Mouse (Mus musculus): ENCODE results near the gene Gipc3. TPM values are rescaled to one million over a fixed set of nuclear protein-coding genes. Genes with fewer than 3 reads are reported as not detected.

Gene Gipc3
- polyA plus RNA-seq, 1 experiment from 2014 or later = 0.06 TPM

GRCm38 (mm10) chr10:81349961-81350350 lies 6.9 kb upstream of the Gipc3 start:
- Histone ChIP-seq H3K27ac (replicated peaks) (peak overlapping the region; percentile 91), H3K9me3 (ENCODE audit: control insufficient read depth, low read length) (no peaks in the 10 kb centered on the region), H3K27me3 (ENCODE audit: control insufficient read depth, insufficient read depth, low read length) (no peaks in the 10 kb centered on the region), H3K36me3 (ENCODE audit: control insufficient read depth, insufficient read depth, low read length) (no peaks in the 10 kb centered on the region), H3K4me1 (replicated peaks; ENCODE audit: control insufficient read depth, insufficient read depth) (peaks cover 5% of the 10 kb centered on the region), H3K9ac (ENCODE audit: low read length) (peak overlapping the region; percentile 82), H3K4me3 (ENCODE audit: low read depth, low read length) (peak overlapping the region; percentile 71), H3K4me2 (replicated peaks; ENCODE audit: low read depth) (peak overlapping the region; percentile 90)
- ATAC-seq (ENCODE audit: low FRiP score, low TSS enrichment) = no peak; the same call in 1 of the 2 replicates
- no peak for DNase-seq (ENCODE audit: low spot score)
- 0% methylated on average over 27 of the region's 29 CpGs for WGBS
- TF ChIP-seq EP300 (optimal IDR thresholded peaks at IDR 0.05) = no peak
- TF ChIP-seq CTCF (IDR thresholded peaks at IDR 0.05; ENCODE audit: low read depth) = no peak

GRCm38 (mm10) chr10:81349146-81349545 lies 6.1 kb upstream of the Gipc3 start:
- 5% methylated on average over 11 of the region's 12 CpGs for WGBS
- no peaks in the 10 kb centered on the region for H3K9me3 ChIP-seq (ENCODE audit: control insufficient read depth, low read length)
- peak; percentile 38; the same call in 1 of the 2 replicates for ATAC-seq (ENCODE audit: low FRiP score, low TSS enrichment)
- H3K9ac ChIP-seq (ENCODE audit: low read length) = peak overlapping the region; percentile 82
- H3K4me2 ChIP-seq (replicated peaks; ENCODE audit: low read depth) = peak overlapping the region; percentile 90
- H3K36me3 ChIP-seq (ENCODE audit: control insufficient read depth, insufficient read depth, low read length) = no peaks in the 10 kb centered on the region
- TF ChIP-seq EP300 (optimal IDR thresholded peaks at IDR 0.05) (no peak), CTCF (IDR thresholded peaks at IDR 0.05; ENCODE audit: low read depth) (peak; percentile 19; the same call in 1 of the 2 replicates)
- peaks cover 5% of the 10 kb centered on the region for H3K4me1 ChIP-seq (replicated peaks; ENCODE audit: control insufficient read depth, insufficient read depth)
- peak overlapping the region; percentile 91 for H3K27ac ChIP-seq (replicated peaks)
- peak overlapping the region; percentile 71 for H3K4me3 ChIP-seq (ENCODE audit: low read depth, low read length)
- peak; percentile 77 for DNase-seq (ENCODE audit: low spot score)
- H3K27me3 ChIP-seq (ENCODE audit: control insufficient read depth, insufficient read depth, low read length) = no peaks in the 10 kb centered on the region

- Histone ChIP-seq H3K36me3 (ENCODE audit: control insufficient read depth, insufficient read depth, low read length) (no peaks in the 10 kb centered on the region), H3K4me1 (replicated peaks; ENCODE audit: control insufficient read depth, insufficient read depth) (peaks cover 5% of the 10 kb centered on the region), H3K27me3 (ENCODE audit: control insufficient read depth, insufficient read depth, low read length) (0 out of 2 replicates have a peak, but pooled peaks cover 3% of the 10 kb centered on the region), H3K9ac (ENCODE audit: low read length) (0 out of 2 replicates have a peak overlapping the region, but pooled peaks have one; percentile 31), H3K9me3 (ENCODE audit: control insufficient read depth, low read length) (no peaks in the 10 kb centered on the region), H3K4me3 (ENCODE audit: low read depth, low read length) (no peak overlapping the region), H3K27ac (replicated peaks) (peak overlapping the region; percentile 65; the same call in 1 of the 2 replicates), H3K4me2 (replicated peaks; ENCODE audit: low read depth) (peak overlapping the region; percentile 46)
- 18% methylated on average over 52 of the region's 55 CpGs for WGBS
- TF ChIP-seq EP300 (optimal IDR thresholded peaks at IDR 0.05) (no peak), CTCF (IDR thresholded peaks at IDR 0.05; ENCODE audit: low read depth) (peak; percentile 62)
- peak; percentile 55 for ATAC-seq (ENCODE audit: low FRiP score, low TSS enrichment)
- DNase-seq (ENCODE audit: low spot score) = peak; percentile 93
Observed at GRCm38 (mm10) chr10:81346453-81347067, 3.5 kb upstream of the Gipc3 start.

GRCm38 (mm10) chr10:81345162-81345534 lies 2.1 kb upstream of the Gipc3 start:
- Histone ChIP-seq H3K9me3 (ENCODE audit: control insufficient read depth, low read length) (no peaks in the 10 kb centered on the region), H3K9ac (ENCODE audit: low read length) (no peak overlapping the region), H3K4me2 (replicated peaks; ENCODE audit: low read depth) (no peak overlapping the region), H3K27ac (replicated peaks) (no peak overlapping the region), H3K36me3 (ENCODE audit: control insufficient read depth, insufficient read depth, low read length) (no peaks in the 10 kb centered on the region), H3K4me3 (ENCODE audit: low read depth, low read length) (no peak overlapping the region), H3K27me3 (ENCODE audit: control insufficient read depth, insufficient read depth, low read length) (0 out of 2 replicates have a peak, but pooled peaks cover 3% of the 10 kb centered on the region), H3K4me1 (replicated peaks; ENCODE audit: control insufficient read depth, insufficient read depth) (peaks cover 5% of the 10 kb centered on the region)
- 86% methylated on average over 4 of the region's 4 CpGs for WGBS
- no peak for ATAC-seq (ENCODE audit: low FRiP score, low TSS enrichment)
- DNase-seq (ENCODE audit: low spot score) = no peak
- TF ChIP-seq EP300 (optimal IDR thresholded peaks at IDR 0.05) (no peak), CTCF (IDR thresholded peaks at IDR 0.05; ENCODE audit: low read depth) (no peak)

GRCm38 (mm10) chr10:81344421-81345161 lies 1.5 kb upstream of the Gipc3 start:
- no peaks in the 10 kb centered on the region for H3K9me3 ChIP-seq (ENCODE audit: control insufficient read depth, low read length)
- 0 out of 2 replicates have a peak, but pooled peaks cover 3% of the 10 kb centered on the region for H3K27me3 ChIP-seq (ENCODE audit: control insufficient read depth, insufficient read depth, low read length)
- DNase-seq (ENCODE audit: low spot score) = no peak
- H3K4me1 ChIP-seq (replicated peaks; ENCODE audit: control insufficient read depth, insufficient read depth) = peaks cover 4% of the 10 kb centered on the region
- H3K9ac ChIP-seq (ENCODE audit: low read length) = no peak overlapping the region
- H3K4me3 ChIP-seq (ENCODE audit: low read depth, low read length) = no peak overlapping the region
- peak; percentile 59 for TF ChIP-seq CTCF (IDR thresholded peaks at IDR 0.05; ENCODE audit: low read depth)
- TF ChIP-seq EP300 (optimal IDR thresholded peaks at IDR 0.05) = no peak
- no peak overlapping the region for H3K4me2 ChIP-seq (replicated peaks; ENCODE audit: low read depth)
- no peak for ATAC-seq (ENCODE audit: low FRiP score, low TSS enrichment)
- WGBS = 41% methylated on average over 8 of the region's 8 CpGs
- no peaks in the 10 kb centered on the region for H3K36me3 ChIP-seq (ENCODE audit: control insufficient read depth, insufficient read depth, low read length)
- H3K27ac ChIP-seq (replicated peaks) = no peak overlapping the region

All from stomach, postnatal 0 days (tissue).